Mouse (Mus musculus): ENCODE measurements around the gene Slco2a1.
A peak's percentile ranks its signal among the peaks of the same experiment; 100 is the strongest.

Gene Slco2a1

GRCm38 (mm10) chr9:102982376-102982775 is 6.1 kb upstream of the Slco2a1 start:
- no peak for DNase-seq (ENCODE audit: low spot score in 2 of 2)

- DNase-seq (ENCODE audit: low spot score in 2 of 2): no peak
Observed at GRCm38 (mm10) chr9:102985111-102985510, 3.4 kb upstream of the Slco2a1 start.

GRCm38 (mm10) chr9:102985939-102986338 is 2.6 kb upstream of the Slco2a1 start:
- DNase-seq (ENCODE audit: low spot score in 2 of 2): no peak

- no peak for DNase-seq (ENCODE audit: low spot score in 2 of 2)
Observed at GRCm38 (mm10) chr9:102990306-102991133, 2.0 kb downstream of the Slco2a1 start.

GRCm38 (mm10) chr9:102991134-102991406 is 2.6 kb downstream of the Slco2a1 start:
- no peak for DNase-seq (ENCODE audit: low spot score in 2 of 2)

- no peak for DNase-seq (ENCODE audit: low spot score in 2 of 2)
Observed at GRCm38 (mm10) chr9:102992877-102993276, 4.4 kb downstream of the Slco2a1 start.

GRCm38 (mm10) chr9:102993764-102994163 is 5.3 kb downstream of the Slco2a1 start:
- no peak for DNase-seq (ENCODE audit: low spot score in 2 of 2)

GRCm38 (mm10) chr9:102995800-102996635 is 7.5 kb downstream of the Slco2a1 start:
- DNase-seq (ENCODE audit: low spot score in 2 of 2): no peak

GRCm38 (mm10) chr9:103000384-103000783 is 11.9 kb downstream of the Slco2a1 start:
- DNase-seq (ENCODE audit: low spot score in 2 of 2): no peak

GRCm38 (mm10) chr9:103004343-103004742 is 15.8 kb downstream of the Slco2a1 start:
- no peak for DNase-seq (ENCODE audit: low spot score in 2 of 2)

GRCm38 (mm10) chr9:103007699-103008078 is 19.2 kb downstream of the Slco2a1 start:
- DNase-seq (ENCODE audit: low spot score in 2 of 2): no peak

- DNase-seq (ENCODE audit: low spot score in 2 of 2): peak in 1 of 2 experiments; percentile 3
Observed at GRCm38 (mm10) chr9:103008079-103008855, 19.8 kb downstream of the Slco2a1 start.

GRCm38 (mm10) chr9:103010161-103010560 is 21.6 kb downstream of the Slco2a1 start:
- no peak for DNase-seq (ENCODE audit: low spot score in 2 of 2)

GRCm38 (mm10) chr9:103013366-103013765 is 24.9 kb downstream of the Slco2a1 start:
- peak; percentile 21 to 46 for DNase-seq (ENCODE audit: low spot score in 2 of 2)

GRCm38 (mm10) chr9:103014686-103015085 is 26.2 kb downstream of the Slco2a1 start:
- no peak for DNase-seq (ENCODE audit: low spot score in 2 of 2)

GRCm38 (mm10) chr9:103024116-103024515 is 35.6 kb downstream of the Slco2a1 start:
- no peak for DNase-seq (ENCODE audit: low spot score in 2 of 2)

GRCm38 (mm10) chr9:103027150-103027889 is 38.8 kb downstream of the Slco2a1 start:
- no peak for DNase-seq (ENCODE audit: low spot score in 2 of 2)

- no peak for DNase-seq (ENCODE audit: low spot score in 2 of 2)
Observed at GRCm38 (mm10) chr9:103029012-103029411, 40.5 kb downstream of the Slco2a1 start.

GRCm38 (mm10) chr9:103030041-103030440 is 41.5 kb downstream of the Slco2a1 start:
- no peak for DNase-seq (ENCODE audit: low spot score in 2 of 2)

GRCm38 (mm10) chr9:103031211-103031610 is 42.7 kb downstream of the Slco2a1 start:
- no peak for DNase-seq (ENCODE audit: low spot score in 2 of 2)

- no peak for DNase-seq (ENCODE audit: low spot score in 2 of 2)
Observed at GRCm38 (mm10) chr9:103032193-103032592, 43.7 kb downstream of the Slco2a1 start.

- DNase-seq (ENCODE audit: low spot score in 2 of 2): no peak
Observed at GRCm38 (mm10) chr9:103033381-103033780, 44.9 kb downstream of the Slco2a1 start.

Measured in frontal cortex, postnatal 36 days (tissue).